Mouse (Mus musculus) layer of hippocampus, postnatal 36 days (tissue): ENCODE measurements at regions not wholly inside any gene's neighbourhood (a gene's known extent, or its start where the extent isn't known, plus 50 kb on each side); places are given as distances from the start of the nearest gene placed in this dataset.

Experiments
- DNase-seq, 2 experiments: peaks; one replicate each; pipeline ENCODE4 v3.0.0; 2022

- no peak for DNase-seq
Observed at GRCm38 (mm10) chr14:24833211-24833610, 346.3 kb downstream of the Rps24 start.

- no peak for DNase-seq
Observed at GRCm38 (mm10) chr14:24838219-24838618, 351.3 kb downstream of the Rps24 start.

DNA sequence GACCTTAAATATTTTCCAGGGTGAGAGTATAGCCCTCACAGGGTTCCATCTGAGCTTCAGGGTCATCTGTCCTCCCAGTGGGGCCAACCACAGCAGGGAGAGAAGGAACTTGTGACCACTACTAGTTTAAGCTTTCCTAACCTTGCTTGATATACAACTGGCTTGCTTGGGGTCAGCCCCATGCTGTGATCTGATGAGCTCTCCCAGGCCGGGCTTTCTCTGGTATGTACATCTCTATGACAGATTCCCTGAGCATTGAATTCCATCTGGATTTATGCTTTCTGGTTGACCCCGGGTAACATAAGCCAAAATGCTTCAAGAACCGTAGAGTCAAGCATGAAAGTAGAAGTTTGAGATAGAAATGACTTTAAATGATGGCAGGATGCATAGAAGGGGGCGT, 352.1 kb downstream of the Rps24 start:
- DNase-seq: no peak

- DNase-seq: peak; percentile 75 to 79
Observed at GRCm38 (mm10) chr14:24841715-24842496, 355.0 kb downstream of the Rps24 start.

GRCm38 (mm10) chr14:24843626-24844025, 356.7 kb downstream of the Rps24 start:
- no peak for DNase-seq

GRCm38 (mm10) chr14:24850491-24850890, 363.6 kb downstream of the Rps24 start:
- no peak for DNase-seq

GRCm38 (mm10) chr14:24854459-24854858, 367.5 kb downstream of the Rps24 start:
- no peak for DNase-seq

DNA sequence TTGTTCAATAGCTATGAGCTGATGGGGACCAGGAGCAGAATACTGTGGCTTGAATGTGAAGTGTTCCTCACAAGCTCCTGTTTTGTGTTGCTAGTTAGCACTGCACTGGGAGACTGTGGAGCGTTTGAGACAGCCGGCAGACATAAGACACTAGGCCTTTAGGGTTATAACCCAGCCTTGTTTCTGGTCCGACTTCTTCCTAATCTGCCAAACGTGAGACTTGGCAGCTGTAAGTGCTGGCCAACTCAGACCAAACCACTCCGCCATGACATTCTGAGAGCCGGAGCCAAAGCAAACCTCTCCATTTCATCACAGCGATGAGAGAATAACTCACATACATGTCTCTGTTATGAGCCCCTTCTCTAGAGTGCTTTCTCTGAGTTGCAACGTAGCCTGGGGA, 375.2 kb downstream of the Rps24 start:
- DNase-seq: no peak

DNA sequence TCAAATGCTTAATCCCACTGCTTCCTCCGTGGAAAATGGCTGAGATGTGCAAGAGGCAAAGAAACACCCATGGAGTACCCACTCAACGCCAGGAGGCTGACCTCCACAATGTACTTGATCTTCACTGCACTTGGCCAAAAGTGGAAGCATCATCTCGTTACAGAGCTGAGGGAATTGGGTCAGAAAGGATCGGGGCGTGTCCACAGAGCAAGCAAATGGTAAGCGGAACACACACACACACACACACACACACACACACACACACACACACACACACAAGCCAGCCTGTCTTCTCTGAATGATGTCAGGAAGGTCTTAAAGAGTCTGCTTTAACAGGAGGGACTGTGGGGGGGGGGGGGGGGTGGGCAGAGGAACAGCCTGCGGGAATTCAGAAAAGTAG, 375.7 kb downstream of the Rps24 start:
- DNase-seq: no peak

GRCm38 (mm10) chr14:24863116-24863515, 376.2 kb downstream of the Rps24 start:
- no peak for DNase-seq

- no peak for DNase-seq
Observed at GRCm38 (mm10) chr14:24865579-24866230, 378.8 kb downstream of the Rps24 start.

DNA sequence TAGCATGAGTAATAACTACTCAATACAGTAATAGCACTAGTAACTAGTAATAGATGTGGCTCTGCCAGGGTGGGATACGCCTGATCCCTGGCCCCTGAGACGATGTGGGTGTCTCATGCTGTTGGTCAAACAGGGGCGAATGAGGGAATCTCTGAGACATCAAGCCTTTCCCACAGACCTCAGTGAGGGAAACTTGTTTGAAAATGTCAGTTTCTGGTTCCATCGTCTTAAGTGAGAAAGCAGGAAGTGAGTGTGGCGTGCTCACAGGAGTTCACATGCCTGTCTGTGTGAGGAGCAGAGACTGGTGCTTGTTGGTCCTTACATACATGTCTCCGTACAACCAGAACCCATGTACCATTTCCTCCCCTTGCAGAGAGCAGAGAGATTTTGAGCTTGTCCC, 380.9 kb downstream of the Rps24 start:
- no peak for DNase-seq

- DNase-seq: no peak
Observed at GRCm38 (mm10) chr14:24868756-24869155, 381.8 kb downstream of the Rps24 start.

DNA sequence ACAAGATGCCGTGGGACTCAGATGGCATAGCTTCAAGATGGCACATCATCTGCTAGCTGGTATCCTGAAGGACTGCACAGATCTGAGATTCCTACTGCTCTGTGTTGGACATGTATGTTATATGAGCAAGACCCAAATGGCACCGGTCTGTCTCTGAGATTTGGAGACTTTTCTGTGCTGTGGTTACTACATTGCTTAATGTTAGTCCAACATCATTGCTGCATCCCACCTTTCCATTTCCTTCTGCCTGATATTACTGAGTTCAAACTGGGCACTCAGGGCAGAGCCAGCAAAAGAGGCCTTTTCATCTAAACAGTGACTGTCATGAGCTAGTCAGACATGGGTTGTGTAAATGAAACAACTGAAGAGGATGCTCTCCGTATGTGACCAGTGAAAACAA, 383.3 kb downstream of the Rps24 start:
- DNase-seq: no peak

GRCm38 (mm10) chr14:24871392-24871998, 384.6 kb downstream of the Rps24 start:
- DNase-seq: no peak

DNA sequence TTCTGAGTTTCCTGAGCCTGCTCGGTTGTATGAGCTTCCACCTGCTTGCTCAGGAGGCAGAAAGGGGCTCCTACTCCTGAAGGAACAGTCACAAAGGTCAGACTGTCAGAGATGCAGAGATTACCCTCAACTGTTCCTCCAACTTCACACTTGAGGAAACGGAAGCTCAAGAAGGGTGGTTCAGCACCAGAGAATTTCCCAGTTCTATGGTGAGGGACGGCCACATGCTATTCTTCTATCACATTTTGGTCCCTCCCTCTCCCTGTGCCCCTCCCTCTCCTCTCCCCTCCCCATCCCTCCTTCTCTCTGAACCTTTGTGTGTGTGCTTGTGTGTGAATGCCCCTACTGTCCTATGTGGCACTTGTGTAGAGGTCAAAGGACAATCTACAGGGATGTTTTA, 386.0 kb downstream of the Rps24 start:
- DNase-seq: no peak

DNA sequence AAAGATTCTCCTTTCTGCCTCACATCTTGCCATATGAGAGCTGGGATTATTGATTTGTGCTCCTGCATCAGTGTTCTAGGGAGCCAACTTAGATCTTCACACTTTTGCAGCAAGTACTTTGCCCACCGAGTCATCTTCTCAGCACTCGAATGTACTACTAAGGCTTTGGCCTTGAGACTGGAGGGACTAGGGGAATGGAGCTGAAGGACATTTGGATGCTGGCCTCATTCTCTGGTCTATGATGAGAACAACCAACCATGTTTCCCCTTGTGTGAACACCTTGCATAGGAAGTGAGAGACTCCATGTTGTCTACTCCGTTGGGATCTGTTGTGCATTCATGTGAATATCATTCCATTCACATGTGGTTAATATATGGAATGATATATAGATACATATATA, 386.5 kb downstream of the Rps24 start:
- no peak for DNase-seq

- no peak for DNase-seq
Observed at GRCm38 (mm10) chr14:24874426-24875155, 387.7 kb downstream of the Rps24 start.

GRCm38 (mm10) chr14:24875156-24875545, 388.2 kb downstream of the Rps24 start:
- no peak for DNase-seq

- no peak for DNase-seq
Observed at GRCm38 (mm10) chr14:24875934-24876333, 389.0 kb downstream of the Rps24 start.

DNA sequence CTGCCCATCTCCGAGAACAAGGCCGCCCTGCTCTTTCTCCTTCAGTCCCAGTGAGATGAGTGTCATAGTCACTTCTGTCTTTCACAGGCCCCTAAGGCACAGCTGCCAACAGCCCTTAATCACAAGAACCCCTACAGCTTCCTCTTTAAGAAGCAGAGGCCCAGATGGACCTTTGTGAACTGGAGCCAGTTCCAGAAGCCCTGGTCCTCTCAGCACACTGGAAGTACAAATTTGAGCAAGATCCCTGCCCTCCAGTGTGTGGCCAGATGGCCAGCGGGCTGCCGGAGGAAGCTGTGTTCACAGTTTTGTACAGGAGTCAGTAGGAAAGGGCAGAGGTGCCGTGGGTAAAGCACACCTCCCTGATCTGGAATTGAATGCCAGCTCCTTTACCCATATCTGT, 389.6 kb downstream of the Rps24 start:
- no peak for DNase-seq

- DNase-seq: no peak
Observed at GRCm38 (mm10) chr14:24877853-24878252, 390.9 kb downstream of the Rps24 start.

- no peak for DNase-seq
Observed at GRCm38 (mm10) chr14:24886164-24886563, 399.2 kb downstream of the Rps24 start.
